Mouse (Mus musculus) spleen, postnatal 10 days (tissue): ENCODE results near the gene Pcnx2.

Experiments
- DNase-seq, 2 experiments: peaks; one replicate each; pipeline ENCODE4 v3.0.0; 2021 to 2022; ENCODE audit warnings: low spot score in 2 of 2

Gene Pcnx2

GRCm38 (mm10) chr8:125897868-125898788 is at the start of gene Pcnx2:
Pcnx2 (minus strand) TSS chr8:125898317.
- DNase-seq: no peak

GRCm38 (mm10) chr8:125944511-125944910 is 46.4 kb upstream of the Pcnx2 start:
- DNase-seq: no peak

GRCm38 (mm10) chr8:125935649-125936048 is 37.5 kb upstream of the Pcnx2 start:
- DNase-seq: peak in 1 of 2 experiments; percentile 59

GRCm38 (mm10) chr8:125931822-125932221 is 33.7 kb upstream of the Pcnx2 start:
- no peak for DNase-seq

GRCm38 (mm10) chr8:125930276-125931046 is 32.3 kb upstream of the Pcnx2 start:
- DNase-seq: no peak

- DNase-seq: no peak
Observed at GRCm38 (mm10) chr8:125926636-125927035, 28.5 kb upstream of the Pcnx2 start.

- no peak for DNase-seq
Observed at GRCm38 (mm10) chr8:125922333-125922732, 24.2 kb upstream of the Pcnx2 start.

GRCm38 (mm10) chr8:125920761-125921160 is 22.6 kb upstream of the Pcnx2 start:
- DNase-seq: no peak

GRCm38 (mm10) chr8:125920281-125920680 is 22.2 kb upstream of the Pcnx2 start:
- DNase-seq: no peak

- no peak for DNase-seq
Observed at GRCm38 (mm10) chr8:125919560-125919959, 21.4 kb upstream of the Pcnx2 start.

GRCm38 (mm10) chr8:125918719-125919118 is 20.6 kb upstream of the Pcnx2 start:
- DNase-seq: no peak

GRCm38 (mm10) chr8:125917013-125917412 is 18.9 kb upstream of the Pcnx2 start:
- DNase-seq: no peak

GRCm38 (mm10) chr8:125914386-125914785 is 16.3 kb upstream of the Pcnx2 start:
- DNase-seq: no peak

GRCm38 (mm10) chr8:125913206-125913605 is 15.1 kb upstream of the Pcnx2 start:
- DNase-seq: no peak

- no peak for DNase-seq
Observed at GRCm38 (mm10) chr8:125911229-125911580, 13.1 kb upstream of the Pcnx2 start.

GRCm38 (mm10) chr8:125910365-125911228 is 12.5 kb upstream of the Pcnx2 start, which contains the start of gene Map3k21:
Map3k21 (plus strand) TSS chr8:125910450.
- no peak for DNase-seq

- no peak for DNase-seq
Observed at GRCm38 (mm10) chr8:125909661-125910364, 11.7 kb upstream of the Pcnx2 start.

GRCm38 (mm10) chr8:125907311-125907710 is 9.2 kb upstream of the Pcnx2 start:
- DNase-seq: no peak

- DNase-seq: no peak
Observed at GRCm38 (mm10) chr8:125905341-125905740, 7.2 kb upstream of the Pcnx2 start.

GRCm38 (mm10) chr8:125902521-125902920 is 4.4 kb upstream of the Pcnx2 start:
- DNase-seq: no peak

GRCm38 (mm10) chr8:125901167-125901566 is 3.0 kb upstream of the Pcnx2 start:
- DNase-seq: no peak
